Mouse (Mus musculus): ENCODE data around the gene Cd8b1.

Cd8b1 gene

GRCm38 (mm10) chr6:71333578-71334273, 11.1 kb downstream of the Cd8b1 start:
- TF ChIP-seq GATA4 (IDR thresholded peaks at IDR 0.05; ENCODE audit: insufficient replicate concordance, low read length): no peak

- no peak for TF ChIP-seq GATA4 (IDR thresholded peaks at IDR 0.05; ENCODE audit: insufficient replicate concordance, low read length)
Observed at GRCm38 (mm10) chr6:71337666-71338065, 15.1 kb downstream of the Cd8b1 start.

- TF ChIP-seq GATA4 (IDR thresholded peaks at IDR 0.05; ENCODE audit: insufficient replicate concordance, low read length): no peak
Observed at GRCm38 (mm10) chr6:71338941-71339340, 16.4 kb downstream of the Cd8b1 start.

- no peak for TF ChIP-seq GATA4 (IDR thresholded peaks at IDR 0.05; ENCODE audit: insufficient replicate concordance, low read length)
Observed at GRCm38 (mm10) chr6:71339351-71339750, 16.8 kb downstream of the Cd8b1 start.

GRCm38 (mm10) chr6:71341179-71341578, 18.6 kb downstream of the Cd8b1 start:
- no peak for TF ChIP-seq GATA4 (IDR thresholded peaks at IDR 0.05; ENCODE audit: insufficient replicate concordance, low read length)

- no peak for TF ChIP-seq GATA4 (IDR thresholded peaks at IDR 0.05; ENCODE audit: insufficient replicate concordance, low read length)
Observed at GRCm38 (mm10) chr6:71348006-71348405, 25.4 kb downstream of the Cd8b1 start.

GRCm38 (mm10) chr6:71351201-71351600, 28.6 kb downstream of the Cd8b1 start:
- TF ChIP-seq GATA4 (IDR thresholded peaks at IDR 0.05; ENCODE audit: insufficient replicate concordance, low read length): no peak

- TF ChIP-seq GATA4 (IDR thresholded peaks at IDR 0.05; ENCODE audit: insufficient replicate concordance, low read length): no peak
Observed at GRCm38 (mm10) chr6:71352201-71352600, 29.6 kb downstream of the Cd8b1 start.

- TF ChIP-seq GATA4 (IDR thresholded peaks at IDR 0.05; ENCODE audit: insufficient replicate concordance, low read length): no peak
Observed at GRCm38 (mm10) chr6:71352866-71353427, 30.4 kb downstream of the Cd8b1 start.

- no peak for TF ChIP-seq GATA4 (IDR thresholded peaks at IDR 0.05; ENCODE audit: insufficient replicate concordance, low read length)
Observed at GRCm38 (mm10) chr6:71353722-71354121, 31.1 kb downstream of the Cd8b1 start.

- TF ChIP-seq GATA4 (IDR thresholded peaks at IDR 0.05; ENCODE audit: insufficient replicate concordance, low read length): no peak
Observed at GRCm38 (mm10) chr6:71357493-71357892, 34.9 kb downstream of the Cd8b1 start.

- TF ChIP-seq GATA4 (IDR thresholded peaks at IDR 0.05; ENCODE audit: insufficient replicate concordance, low read length): no peak
Observed at GRCm38 (mm10) chr6:71360221-71360620, 37.6 kb downstream of the Cd8b1 start.

GRCm38 (mm10) chr6:71360751-71361150, 38.2 kb downstream of the Cd8b1 start:
- TF ChIP-seq GATA4 (IDR thresholded peaks at IDR 0.05; ENCODE audit: insufficient replicate concordance, low read length): no peak

GRCm38 (mm10) chr6:71361156-71361670, 38.6 kb downstream of the Cd8b1 start:
- no peak for TF ChIP-seq GATA4 (IDR thresholded peaks at IDR 0.05; ENCODE audit: insufficient replicate concordance, low read length)

- TF ChIP-seq GATA4 (IDR thresholded peaks at IDR 0.05; ENCODE audit: insufficient replicate concordance, low read length): no peak
Observed at GRCm38 (mm10) chr6:71363995-71364394, 41.4 kb downstream of the Cd8b1 start.

GRCm38 (mm10) chr6:71369416-71369815, 46.8 kb downstream of the Cd8b1 start:
- no peak for TF ChIP-seq GATA4 (IDR thresholded peaks at IDR 0.05; ENCODE audit: insufficient replicate concordance, low read length)

Data from liver, adult (tissue).